Mouse (Mus musculus) heart, postnatal 36 days (tissue): ENCODE measurements around the gene Rap1b. TPM values are rescaled to one million over a fixed set of nuclear protein-coding genes. Genes with fewer than 3 reads are reported as not detected.

Source experiments
- DNase-seq, 2 experiments: peaks; one replicate each; pipeline ENCODE4 v3.0.0; 2021 to 2022
- intact Hi-C: fragments of 180-260 bp; cut with DNase I; formaldehyde crosslinking; loops from one replicate; pipeline ENCODE4 v1.15.1; 2025
- total RNA-seq, 2 experiments: library from RNA; stranded (reverse); gene quantifications; 2 replicates each; pipeline ENCODE4 v1.2.3; 2021

Rap1b gene
- total RNA-seq, 2 experiments from 2014 or later, result 50.7 to 63.9 TPM

DNA sequence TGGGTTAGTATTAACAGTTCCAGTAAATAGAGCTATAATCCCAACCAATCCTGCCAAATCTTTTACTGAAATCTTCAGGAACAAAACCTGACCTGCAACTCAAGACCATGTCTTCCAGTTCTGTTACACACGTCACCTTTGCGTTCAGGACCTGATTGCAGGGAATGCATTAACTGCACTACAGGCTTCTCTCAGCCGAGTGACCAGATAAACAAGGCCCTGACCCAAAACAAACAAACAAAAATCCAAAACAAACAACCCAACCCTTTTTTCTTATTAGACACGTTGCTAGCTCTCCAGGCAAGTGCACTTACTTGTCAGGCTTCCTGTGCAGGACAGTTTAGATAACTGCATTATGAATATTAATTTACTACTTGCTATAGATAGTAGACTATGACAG is 17.3 kb downstream of the Rap1b start:
- no peak for DNase-seq
- intact Hi-C loops, result loop anchor here (2.0 kb wide), 1 partner anchor 16 kb away; no protein-coding TSS in a partner anchor

GRCm38 (mm10) chr10:117824647-117825046 is 21.2 kb downstream of the Rap1b start:
- DNase-seq, result no peak
- intact Hi-C loops, result no loop called here

DNA sequence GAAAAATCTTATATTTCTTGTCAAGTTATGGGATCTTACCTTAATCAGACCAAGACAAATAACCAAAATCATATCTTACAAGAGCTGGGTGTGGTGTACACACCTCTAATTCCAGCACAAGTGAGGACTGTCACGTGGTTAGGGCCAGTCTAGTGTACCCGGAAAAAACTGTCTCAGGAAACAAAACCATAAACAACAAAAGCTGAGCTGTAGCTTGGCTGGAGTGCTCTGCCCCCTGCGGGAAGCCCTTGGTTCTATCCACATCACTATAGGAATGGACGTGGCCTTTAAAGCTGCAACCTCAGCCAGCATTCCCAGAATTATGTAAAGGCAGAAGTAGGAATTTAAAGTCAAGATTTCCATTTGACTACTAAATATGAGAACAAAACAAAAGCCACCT is 21.7 kb downstream of the Rap1b start:
- DNase-seq, result no peak
- intact Hi-C loops, result no loop called here

DNA sequence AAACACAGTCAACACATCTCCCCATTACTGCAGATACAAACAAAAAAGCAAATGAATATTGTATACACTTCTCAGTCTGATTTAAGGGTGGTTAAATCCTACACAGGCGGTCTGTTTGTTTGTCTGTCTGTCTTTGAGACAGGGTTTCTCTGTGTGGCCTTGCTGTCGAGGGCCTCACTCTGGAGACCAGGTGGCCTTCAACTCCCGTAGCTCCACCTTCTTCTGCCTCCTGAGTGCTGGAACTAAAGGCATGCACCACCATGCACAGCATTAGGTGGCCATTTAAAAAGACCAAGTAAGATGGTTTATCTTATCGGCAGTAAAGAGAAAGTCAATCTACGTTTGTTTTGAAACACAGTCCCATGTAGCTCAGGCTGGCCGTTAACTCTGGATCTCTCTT is 22.5 kb downstream of the Rap1b start:
- intact Hi-C loops, result no loop called here
- no peak for DNase-seq

- intact Hi-C loops, result no loop called here
- no peak for DNase-seq
These were observed 27.2 kb downstream of the Rap1b start for GRCm38 (mm10) chr10:117818600-117818999.

GRCm38 (mm10) chr10:117816721-117817120 is 29.1 kb downstream of the Rap1b start:
- intact Hi-C loops, result no loop called here
- DNase-seq, result no peak

DNA sequence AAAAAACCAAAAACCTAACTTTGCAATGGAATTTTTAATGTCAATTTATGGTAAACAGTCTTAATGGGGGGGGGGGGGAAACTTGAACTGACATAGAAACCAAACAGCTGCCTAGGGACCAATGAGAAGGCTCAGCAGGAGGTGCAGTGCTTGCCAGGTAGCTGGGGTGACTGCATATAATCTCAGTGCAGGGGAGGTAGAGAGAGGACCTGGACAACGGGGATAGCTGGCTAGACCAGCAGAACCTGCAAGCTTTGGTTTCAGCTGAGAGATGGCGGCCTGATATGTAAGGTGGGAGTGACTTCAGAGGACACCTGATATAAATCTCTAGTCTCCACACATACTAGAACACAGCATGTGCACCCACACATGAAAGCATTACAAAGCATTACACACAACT is 33.3 kb downstream of the Rap1b start:
- intact Hi-C loops, result no loop called here
- no peak for DNase-seq

DNA sequence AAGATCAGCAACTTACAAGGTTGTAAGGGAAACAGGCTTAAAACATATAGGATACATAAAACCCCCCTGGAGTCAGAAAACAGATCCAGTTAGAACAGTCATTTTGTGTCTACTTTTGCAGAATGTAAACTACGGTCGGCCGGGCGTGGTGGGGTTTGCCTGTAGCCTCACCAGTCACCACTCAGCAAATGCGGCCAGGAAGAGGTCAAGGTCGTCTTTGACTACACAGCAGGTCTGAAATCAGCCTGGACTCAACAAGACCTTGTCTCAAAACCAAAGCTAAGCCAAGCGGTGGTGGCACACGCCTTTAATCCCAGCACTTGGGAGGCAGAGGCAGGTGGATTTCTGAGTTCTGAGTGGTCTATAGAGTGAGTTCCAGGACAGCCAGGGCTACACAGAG is 34.3 kb downstream of the Rap1b start:
- intact Hi-C loops, result no loop called here
- DNase-seq, result no peak

- no peak for DNase-seq
- intact Hi-C loops, result no loop called here
These were observed 35.3 kb downstream of the Rap1b start for GRCm38 (mm10) chr10:117810506-117810905.

DNA sequence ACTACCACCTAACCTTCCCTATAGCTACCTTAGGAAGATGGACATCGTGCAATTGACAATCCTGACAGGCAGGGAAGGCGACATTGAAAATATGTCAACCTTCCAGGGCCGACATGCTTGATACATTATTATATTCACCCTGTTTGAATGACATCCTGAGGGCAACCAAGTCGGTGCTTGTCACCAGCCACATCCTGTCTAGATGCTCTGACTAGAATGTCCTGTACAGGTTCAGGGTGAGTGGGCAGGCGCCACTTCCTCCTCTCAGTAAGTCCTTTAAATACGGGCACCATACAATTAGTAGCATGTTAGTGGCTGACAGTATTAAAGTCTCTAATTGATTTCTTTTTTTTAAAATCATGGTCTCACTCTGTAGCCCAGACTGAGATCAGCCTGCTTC is 37.8 kb downstream of the Rap1b start:
- no peak for DNase-seq
- intact Hi-C loops, result no loop called here

DNA sequence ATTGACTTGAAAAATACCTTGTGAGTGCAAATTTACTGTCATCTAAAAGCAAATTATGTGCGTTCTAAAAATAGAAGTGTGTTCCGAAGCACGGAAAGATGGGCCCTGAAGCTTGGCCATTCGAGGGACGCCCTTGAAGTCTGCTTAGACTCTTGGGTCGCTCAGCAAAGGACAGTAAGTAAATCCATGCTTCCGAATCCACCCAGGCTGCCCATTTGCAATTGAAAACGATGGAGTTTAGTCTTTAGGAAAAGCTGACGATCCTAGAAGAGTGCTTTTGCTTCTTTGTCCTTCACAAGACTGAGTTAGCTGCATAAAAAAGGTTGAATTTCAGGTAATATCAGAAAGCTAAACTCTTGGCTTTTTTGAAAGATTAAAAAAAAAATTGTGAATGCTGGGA is 39.9 kb downstream of the Rap1b start:
- DNase-seq, result no peak
- intact Hi-C loops, result no loop called here

GRCm38 (mm10) chr10:117803870-117804850 is 41.7 kb downstream of the Rap1b start:
- intact Hi-C loops, result no loop called here
- no peak for DNase-seq

DNA sequence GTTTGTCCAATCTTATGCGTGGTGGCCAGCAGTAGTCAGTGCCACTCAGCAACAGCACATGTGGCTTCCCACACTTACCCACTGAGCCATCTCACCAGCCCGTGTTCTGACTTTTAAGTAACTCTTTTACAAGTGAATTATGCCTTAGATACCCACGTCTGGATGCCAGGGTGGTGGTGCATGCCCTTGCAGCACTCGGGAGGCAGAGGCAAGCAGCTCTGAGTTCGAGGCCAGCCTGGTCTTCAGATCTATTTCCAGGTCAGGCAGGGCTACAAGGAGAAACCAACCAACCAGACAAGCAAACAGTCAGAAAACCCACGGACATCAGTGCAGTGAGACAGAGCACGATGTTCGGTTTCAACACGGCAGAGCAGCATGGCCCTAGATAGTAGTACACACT is 43.9 kb downstream of the Rap1b start:
- intact Hi-C loops, result no loop called here
- no peak for DNase-seq

DNA sequence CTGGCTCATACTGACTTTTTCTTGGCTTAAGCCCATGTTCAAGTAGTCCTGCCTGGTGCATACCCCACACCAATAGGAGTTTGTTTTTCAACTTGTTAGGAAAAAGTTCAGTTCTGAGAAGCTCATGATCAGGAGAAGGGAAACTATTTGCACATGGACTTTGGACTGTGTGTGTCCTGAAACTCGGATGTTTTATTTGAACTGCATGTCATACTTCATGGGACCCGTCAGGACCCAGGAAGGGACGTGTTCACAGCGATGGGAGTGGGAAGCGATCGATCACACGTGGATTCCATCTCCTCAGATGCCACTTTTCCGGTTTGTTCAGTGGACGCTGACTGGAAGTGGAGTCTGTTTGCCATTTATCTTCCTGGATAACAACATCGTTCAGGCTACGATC is 46.0 kb downstream of the Rap1b start:
- intact Hi-C loops, result no loop called here
- no peak for DNase-seq

DNA sequence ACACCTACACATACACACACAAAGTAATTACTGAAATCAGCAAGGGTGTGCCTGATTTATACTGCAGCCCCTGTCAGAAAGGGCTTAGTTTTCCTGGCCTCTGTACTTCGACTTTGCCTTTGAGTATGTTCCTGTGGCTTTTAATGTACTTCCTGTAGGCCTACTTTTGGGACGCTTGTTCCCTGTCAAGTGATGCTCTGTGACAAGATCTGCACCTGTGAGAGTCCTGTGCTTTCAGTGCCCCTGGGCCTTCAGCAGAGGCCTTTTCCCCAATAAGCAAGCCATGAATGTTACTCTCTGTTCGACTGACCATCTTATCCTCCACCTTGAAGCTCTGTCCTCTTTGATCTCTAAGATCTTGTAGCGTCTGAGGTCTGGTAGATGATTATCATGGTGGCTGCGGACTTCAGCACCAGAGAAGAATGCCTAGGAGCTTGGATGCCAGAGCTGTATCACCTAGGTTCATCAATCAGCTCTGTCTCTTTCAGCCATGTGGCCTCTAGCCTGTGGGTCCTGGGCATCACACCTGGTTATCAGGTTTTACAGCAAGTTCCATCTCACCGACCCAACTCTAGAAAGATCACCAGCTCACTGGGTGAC is 47.3 kb downstream of the Rap1b start:
- no peak for DNase-seq
- intact Hi-C loops, result no loop called here

GRCm38 (mm10) chr10:117797684-117798083 is 48.2 kb downstream of the Rap1b start:
- no peak for DNase-seq
- intact Hi-C loops, result no loop called here

DNA sequence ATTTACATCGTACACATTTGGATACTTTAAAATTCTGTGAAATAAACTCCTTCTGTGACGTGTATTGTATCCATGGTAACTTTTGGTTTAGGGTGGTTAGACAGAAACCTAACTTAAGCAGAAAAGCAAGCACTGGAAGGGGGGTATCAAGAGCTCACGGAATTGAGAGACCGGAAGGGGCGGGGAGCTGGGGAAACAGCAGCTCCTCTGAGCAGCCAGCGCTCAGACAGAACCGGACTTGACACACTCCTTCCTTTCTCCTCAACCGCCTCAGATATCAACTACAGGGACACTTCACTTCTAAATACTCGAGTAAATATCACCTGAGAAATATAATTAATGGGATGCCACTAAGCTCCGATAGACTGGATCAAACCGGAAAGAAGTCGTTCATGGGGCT is 48.7 kb downstream of the Rap1b start:
- intact Hi-C loops, result no loop called here
- DNase-seq, result no peak

GRCm38 (mm10) chr10:117796181-117796580 is 49.7 kb downstream of the Rap1b start:
- intact Hi-C loops, result no loop called here
- no peak for DNase-seq

DNA sequence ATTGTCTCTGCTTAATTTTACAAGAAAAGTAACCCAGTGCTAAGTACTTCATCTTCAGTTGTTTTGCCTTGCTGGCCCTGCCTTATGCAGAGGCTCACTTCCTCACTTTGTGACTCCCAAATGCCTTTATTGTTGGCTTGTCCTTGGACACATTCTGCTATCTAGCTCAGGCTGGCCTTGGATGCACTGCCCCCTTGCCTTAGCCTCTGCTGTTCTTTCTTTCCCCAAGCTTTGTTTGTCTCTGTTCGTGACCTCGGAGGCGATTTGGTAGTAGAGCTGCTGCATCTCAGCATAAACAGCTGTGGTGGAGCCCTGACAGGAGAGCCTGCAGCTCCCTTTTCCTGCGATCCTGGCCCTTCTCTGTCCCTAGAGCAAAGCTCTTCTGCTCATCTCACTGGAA is 50.6 kb downstream of the Rap1b start:
- DNase-seq, result no peak
- intact Hi-C loops, result no loop called here

DNA sequence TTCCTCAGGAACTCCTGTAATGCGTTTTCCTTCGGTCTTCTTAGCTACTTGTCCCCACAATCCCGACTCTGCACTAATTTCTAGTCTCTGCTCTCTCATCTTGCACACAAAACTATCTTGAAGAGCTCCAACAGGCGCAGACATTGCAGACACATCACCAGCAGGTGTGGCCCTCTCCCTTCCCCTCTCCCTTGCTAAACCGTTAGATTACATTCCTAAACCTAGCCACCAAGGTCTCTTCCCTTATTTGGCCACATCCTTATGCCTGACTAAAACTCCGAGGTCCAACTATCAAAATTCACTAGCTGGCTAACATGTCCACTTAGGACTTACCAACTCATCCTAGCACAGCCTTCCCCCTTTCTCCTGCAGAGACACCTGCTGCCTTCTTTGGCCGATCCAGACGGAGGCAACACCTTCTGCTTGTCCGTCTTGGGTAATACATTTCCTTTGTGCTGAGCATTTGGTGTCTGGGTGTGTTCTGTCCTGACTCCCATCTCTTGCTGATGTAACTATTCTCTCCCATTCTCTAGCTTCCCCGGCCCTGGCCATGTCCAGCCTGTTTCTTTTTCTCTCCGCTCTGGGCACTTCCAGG is 52.3 kb downstream of the Rap1b start:
- intact Hi-C loops, result loop anchor here (2.0 to 5.0 kb wide), 4 partner anchors 51 to 317 kb away; no protein-coding TSS in a partner anchor
- no peak for DNase-seq
